Mouse (Mus musculus): ENCODE measurements around the gene Tmem260. TPM values are rescaled to one million over a fixed set of nuclear protein-coding genes. Genes with fewer than 3 reads are reported as not detected.

Tmem260 gene
- polyA plus RNA-seq, 1 experiment from 2014 or later, result 24.7 TPM

Other genes starting within 250 kb of the Tmem260 start
- gene Otx2, start 227.7 kb downstream of the Tmem260 start, polyA plus RNA-seq (2016; fragmentation: Nextera tagmentation; extraction: Ambion mirVana), result 56.7 and 59.3 TPM in 2 replicates

Measured in forebrain, embryonic 12.5 days (tissue).